Mouse (Mus musculus) erythroblast, adult 5-6 weeks (primary cell): ENCODE measurements at regions not wholly inside any gene's neighbourhood (a gene's known extent, or its start where the extent isn't known, plus 50 kb on each side); places are given as distances from the start of the nearest gene placed in this dataset.

Experiments used
- ATAC-seq: replicated peaks from 2 replicates; pipeline ENCODE4 v1.8.0; 2016; ENCODE audit warnings: moderate number of reproducible peaks, mild to moderate bottlenecking, moderate TSS enrichment, inconsistent platforms; ENCODE audit not compliant: poor library complexity, low FRiP score, severe bottlenecking

DNA sequence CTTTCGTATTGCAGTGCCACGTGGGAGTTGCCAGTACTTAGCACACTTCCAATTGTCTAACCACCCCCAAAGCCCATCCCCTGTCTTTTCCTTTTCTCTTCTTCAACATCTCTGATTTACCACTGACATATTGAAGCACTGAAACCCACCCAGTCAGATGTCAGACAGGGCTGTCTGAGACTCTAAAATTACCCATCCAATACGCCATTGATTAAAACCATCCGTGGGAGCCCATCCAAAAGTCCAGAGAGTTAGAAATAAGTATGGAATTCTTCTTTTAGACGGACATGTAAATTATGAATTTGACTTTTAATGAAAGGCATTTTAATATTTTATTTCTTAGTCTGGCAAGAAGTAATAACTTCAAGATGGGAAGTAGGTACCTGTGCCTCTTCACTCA lies 148.8 kb downstream of the Btg1 start:
- ATAC-seq: no peak

DNA sequence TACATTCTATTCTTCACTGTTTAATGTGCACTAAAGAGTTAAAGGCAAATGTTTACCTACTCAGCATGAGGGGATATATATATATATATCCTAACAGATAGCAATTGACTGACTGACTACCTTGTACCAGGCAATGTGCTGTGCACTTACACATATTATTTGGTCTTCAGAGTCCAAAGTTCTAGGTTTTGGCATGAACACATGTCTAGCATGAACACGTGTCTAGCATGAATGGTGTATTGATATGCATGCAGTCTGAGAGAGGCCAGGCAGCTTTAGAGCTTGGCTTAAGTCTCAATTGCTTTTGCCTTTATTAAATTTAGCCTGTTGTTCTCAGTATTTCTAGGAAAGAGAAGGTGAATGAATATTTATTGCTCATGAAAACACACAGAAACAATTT lies 161.4 kb downstream of the Btg1 start:
- no peak for ATAC-seq

DNA sequence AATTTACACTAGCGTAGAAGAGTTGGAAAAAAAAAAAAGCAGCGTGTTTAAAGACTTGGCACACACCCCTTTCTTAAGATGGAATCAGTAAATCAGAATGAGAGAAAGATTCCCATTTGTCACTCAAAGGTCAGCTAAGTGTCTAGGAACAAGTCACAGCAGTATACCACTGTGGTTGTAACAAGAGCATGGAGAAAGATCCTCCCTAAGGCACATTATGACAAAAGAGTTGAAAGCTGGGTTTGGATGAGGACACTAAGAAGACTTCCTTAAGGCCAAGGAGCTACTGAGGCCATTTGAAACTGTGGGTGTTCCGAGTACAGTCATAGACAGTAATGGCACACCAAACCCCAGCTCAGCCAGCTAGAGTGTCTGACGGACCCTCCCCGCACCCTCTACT lies 167.2 kb downstream of the Btg1 start:
- no peak for ATAC-seq

DNA sequence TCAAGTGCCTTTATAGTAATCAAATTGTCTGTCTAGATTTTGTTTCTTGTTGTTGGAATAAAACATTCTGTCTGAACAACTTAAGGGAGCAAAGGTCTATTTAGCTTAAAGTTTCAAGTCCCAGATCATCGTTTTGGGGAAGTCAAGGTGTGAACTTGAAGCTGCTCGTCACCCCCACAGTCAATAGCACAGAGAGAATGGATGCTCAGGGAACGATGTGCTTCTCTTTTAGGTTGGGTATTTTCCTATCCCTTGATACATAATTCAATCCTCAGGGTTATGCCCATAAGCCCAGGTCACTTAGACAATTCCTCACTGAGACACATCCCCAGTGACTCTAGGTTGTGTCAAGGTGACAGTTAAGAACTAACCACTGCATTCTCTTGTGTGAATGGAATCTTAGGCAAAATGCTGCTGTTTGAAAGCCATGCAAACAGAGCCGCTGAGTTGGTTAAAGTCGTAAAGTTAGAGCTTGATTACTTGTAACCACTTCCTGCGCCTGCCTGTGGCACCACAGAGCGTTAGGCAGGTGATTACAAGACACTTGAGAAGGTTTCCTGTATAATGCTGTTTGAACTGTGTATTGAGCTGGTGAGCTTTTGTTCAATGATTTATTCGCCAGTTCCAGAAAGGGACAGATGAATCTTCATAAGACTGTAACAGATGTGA lies 170.2 kb downstream of the Btg1 start:
- no peak for ATAC-seq

DNA sequence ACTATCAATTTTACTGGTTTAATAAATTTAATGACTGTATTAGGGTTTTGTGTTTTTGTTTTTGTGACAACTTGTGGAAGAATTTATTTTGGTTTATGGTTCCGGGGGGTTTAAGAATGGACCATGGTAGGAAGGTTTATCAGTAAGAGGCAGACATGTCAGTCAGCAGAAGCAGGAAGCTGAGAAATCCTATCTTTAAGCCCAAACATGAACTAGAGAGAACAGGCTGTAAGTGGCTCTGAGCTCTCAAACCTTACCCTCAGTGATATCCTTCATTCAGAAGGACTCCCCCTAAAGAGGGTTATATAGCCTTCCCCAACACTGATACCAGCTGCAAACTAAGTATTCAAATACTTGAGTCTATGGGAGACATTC lies 170.8 kb downstream of the Btg1 start:
- ATAC-seq: no peak

DNA sequence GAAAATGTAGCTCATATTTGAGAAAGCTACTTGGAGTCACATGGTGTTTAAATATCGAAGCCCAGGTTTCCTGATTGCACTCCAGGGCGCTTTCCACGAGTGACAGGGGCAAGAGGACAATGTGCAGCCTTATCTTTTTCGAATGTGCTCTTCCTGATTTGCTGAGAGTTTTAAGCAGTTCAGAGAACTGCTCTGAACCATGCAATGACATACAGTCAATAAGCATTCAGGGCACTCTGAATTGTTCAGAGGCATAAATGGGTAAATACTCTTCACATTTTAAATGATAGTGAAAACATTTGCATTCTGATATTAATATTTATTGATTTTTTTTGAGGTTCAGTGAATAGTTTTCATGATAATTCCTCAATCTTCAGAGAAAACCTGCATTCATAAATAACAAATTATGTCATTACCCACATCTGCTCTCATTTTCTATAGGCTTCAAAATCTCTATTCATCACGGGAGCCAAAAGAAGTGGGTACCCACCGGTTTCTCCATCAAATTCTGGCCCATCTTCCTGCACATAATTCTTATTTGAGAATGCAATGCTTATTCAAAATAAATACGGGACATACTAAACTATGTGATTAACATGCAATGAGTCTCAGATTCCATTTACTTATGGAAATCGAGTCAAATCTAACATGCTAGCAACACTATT lies 171.7 kb downstream of the Btg1 start:
- ATAC-seq: no peak

DNA sequence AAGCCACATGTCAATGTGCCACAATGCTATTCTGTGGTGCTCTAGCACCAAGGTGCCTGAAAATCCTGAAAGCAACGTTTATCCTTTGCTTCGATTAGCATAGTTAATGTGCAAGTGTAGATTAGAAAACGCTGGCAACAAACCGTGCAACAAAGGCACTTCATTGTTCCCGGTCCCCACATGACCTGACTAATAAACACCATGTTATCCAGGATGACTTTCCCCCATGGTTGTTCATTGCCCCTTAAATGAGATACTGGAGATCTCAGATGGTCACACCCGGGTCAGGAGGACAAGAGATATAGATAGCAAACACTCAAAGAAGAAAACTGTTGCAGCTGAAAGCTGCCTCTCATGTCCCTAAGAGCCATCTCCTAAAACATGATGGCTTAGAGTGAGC lies 180.3 kb downstream of the Btg1 start:
- ATAC-seq: no peak

DNA sequence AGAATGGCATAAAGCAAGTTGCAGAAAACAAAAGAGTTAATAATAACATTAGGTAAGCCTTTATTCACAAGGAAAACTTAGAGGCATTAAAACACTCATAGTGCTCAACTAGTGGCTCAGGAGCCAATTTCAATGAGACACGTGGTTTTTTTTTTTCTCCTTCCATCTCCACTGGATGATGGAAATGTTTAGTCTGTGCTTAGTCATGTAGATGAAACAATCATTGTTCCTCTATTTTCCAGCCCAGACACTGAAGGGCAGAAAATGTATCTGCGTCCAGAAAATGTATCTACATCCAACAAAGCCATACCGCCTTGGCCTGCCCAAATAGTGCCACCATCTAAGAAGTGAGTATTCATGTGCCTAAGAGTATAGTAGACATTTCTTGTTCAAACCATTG lies 184.0 kb downstream of the Btg1 start:
- ATAC-seq: no peak

DNA sequence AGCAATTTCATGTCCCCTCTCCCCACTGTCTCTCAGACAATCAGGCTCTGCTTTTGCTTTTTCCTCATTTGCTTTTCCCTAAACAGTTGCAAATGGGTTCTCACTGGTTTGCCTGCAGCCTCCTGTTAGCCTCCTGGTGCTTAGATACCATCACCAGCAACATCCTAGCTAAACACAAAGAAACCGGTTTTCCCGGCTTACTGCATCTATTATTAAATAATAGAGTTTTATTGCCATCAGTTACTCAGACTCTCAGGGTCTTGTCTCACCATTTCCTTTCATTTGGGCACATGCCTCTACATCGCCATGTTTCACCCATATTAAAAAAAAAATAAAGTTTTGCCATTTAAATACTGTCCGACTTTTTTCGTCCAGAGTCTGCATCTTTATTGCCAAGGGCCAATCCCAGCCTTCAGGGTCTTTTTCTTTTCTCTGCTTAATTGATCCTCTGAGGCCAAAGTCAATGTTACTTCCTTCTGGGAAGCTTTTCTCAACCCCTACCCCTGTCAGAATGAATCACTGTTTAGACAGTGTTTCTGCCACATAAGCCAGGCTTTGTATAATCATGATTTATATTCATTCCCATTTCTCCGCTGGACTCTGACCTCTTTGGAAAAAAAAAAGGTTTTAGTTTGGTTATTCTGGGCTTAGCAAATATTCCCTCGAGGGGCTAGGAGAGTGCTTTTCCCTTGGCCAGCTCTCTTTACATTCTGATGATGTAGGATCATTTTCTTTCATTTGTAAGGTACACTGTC lies 187.4 kb downstream of the Btg1 start:
- no peak for ATAC-seq

DNA sequence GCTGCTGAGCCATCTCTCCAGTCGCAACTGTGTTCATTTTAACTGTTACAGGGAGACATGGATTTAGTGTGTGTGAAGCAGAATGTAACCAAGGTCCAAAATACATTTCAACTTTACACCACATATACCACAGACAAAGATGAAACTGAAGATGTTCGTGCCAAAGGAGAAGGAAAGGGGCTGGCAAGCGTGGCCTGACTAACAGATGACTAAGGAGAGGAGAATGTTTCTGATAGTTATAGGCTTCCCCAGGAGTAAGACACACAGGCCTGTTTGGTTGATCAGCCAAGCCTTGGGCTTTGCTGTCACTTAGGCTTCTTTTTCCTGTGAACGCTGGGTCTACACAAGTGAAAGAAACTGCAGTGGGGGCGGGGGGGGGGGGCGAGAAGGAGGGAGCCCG lies 189.8 kb downstream of the Btg1 start:
- no peak for ATAC-seq

DNA sequence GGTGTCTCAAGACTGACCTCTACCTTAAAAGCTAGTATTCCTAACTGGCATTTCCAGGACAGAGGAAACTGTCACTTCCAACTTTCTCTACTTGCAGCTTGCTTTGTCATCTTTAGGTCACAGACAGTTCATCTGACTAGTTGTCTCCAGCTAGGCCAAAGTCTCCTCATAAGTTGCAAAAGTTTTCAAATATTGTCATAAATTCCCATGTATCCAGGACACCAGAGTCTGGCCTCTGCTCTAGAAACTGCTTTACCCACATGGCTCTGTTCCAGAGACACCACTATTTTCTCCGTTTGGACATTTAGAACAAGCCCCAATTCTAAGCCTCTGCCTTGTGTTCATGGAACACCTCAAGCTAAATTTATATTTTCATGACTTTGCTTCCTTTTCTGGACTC lies 205.0 kb downstream of the Btg1 start:
- no peak for ATAC-seq

DNA sequence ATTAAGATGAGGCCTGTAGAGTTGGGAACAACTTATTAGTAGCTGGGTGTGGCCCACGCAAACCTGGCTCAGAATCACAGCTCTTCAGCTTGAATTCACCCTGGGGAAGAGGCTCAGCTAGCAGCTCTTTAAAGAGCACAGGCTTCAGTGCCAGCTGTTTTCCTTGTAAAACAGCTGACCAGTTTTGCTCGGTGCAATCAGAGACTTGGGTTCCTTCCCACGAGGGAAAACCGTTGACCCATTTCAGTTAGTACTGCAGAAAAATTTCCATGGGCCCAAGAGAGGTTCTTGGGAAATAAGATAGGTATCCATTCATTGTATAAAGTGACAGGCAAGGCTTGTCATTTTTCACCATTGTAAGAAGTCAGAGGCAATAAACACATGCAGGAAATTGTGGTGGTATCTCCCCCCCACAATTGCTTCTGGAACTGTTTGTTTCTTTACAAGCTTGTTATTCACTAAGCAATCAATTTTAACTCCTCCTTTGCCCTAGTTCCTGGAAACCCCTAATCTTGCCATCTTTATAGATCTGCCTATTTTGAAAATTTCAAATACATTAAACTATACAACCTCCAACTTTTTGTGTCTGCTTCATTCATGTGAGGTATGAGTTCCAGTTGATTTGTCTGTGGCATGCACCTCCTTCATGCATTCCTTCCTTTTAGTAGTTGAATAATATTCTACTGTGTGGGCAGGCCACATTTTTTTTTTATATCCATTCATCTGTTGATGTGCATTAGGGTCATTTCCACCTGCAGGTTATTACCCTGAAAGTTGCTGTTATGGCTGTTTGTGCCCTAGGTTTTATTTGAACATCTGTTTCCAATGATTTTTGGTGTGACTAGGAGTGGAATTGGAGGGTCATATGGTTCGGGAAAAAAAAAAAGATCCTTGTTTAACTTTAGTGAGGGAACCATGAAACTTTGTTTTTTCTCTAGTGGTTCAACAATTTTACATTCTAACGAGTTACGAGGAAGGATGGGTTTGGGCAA lies 205.8 kb downstream of the Btg1 start:
- ATAC-seq: no peak

DNA sequence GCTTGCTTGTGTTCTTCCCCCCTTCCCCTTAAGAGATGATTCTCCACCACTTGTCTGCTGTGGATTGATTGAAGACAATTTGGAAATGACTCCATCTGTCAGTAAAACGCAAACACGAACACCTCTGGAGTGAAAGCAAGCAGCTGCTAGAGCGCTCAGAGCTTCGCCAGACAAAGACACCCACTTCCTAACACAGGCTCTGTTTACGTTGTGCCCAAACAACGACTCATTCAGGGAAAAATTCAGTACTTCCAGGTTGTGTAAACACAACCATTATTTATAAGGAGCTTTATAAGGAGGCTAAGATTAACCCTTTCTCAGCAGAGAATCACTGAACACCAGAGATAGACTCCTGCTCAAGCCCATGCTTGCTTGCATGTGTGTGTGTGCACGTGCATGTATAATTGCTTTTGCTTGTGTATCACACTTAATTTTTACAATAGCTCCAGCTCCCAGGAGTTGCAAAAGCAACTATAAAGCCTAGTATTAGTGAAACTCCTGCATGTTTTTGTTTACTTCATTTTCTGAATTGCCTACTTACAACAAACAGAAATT lies 209.5 kb downstream of the Btg1 start:
- ATAC-seq: no peak

DNA sequence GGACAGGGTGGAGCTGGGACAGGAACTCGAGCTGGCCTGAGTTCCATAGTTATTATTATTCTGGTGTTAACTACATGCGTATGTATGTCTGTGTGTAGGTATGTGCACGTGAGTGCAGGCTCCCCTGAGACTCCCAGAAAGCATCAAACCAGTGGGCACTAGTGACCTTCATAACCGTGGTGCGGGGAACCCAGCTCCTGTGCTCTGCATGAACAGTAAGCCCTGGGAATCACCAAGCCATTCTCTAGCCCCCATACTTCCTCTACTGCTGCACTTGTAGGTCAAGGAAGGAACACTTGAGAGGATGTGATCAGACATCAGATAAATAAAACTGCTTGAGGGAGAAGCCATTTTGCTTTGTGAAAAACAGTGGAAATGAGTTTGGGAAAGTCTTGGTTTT lies 211.2 kb downstream of the Btg1 start:
- ATAC-seq: no peak

DNA sequence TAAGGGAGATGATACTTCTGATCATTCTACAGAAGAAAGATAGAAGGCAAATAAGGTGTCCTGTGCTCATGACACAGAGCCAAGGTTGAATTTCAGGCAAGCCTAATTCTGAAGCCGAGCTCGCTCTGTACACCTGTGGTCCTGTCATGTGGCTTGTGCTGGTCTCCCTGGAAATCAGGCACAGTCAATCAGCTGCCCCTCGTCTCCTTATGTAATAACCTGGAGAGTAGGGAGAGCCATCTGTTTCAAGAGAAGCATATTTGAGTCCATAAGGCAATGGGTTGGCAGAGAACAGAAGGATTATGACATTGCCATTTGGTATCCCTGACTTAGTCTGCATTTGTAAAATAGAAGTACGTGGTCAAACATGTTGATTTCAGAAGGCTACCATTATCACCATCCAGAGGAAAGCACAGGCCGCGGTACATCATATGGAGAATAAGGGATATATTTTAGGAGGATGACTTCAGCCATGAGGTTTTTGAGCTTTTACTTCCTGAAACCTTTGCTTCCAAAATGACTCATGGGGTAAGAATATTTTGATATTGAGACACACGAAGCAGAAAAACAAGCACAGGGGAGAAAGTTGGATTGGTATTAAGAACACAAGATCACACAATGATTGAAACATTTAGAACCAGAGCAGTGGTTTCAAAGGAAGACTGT lies 211.9 kb downstream of the Btg1 start:
- no peak for ATAC-seq

DNA sequence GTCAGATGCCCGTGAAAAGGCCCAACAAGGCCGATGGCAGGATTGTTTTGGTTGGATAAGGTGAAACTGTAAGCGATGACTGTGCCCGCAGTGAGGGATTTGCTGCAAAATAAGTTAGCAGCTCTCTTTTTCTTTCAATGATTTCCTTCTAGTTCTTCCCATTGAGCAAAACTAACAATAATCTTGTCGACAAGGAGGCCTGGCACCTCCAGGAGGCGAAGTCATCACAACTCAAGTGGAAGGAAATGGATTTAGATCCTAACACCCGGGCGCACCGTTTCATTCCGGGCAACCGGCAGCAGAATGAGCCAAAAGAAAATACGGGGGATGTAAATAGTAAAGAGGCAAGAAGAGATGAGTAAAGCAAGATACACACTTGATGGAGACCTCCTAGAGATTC lies 214.3 kb downstream of the Btg1 start:
- ATAC-seq: no peak

DNA sequence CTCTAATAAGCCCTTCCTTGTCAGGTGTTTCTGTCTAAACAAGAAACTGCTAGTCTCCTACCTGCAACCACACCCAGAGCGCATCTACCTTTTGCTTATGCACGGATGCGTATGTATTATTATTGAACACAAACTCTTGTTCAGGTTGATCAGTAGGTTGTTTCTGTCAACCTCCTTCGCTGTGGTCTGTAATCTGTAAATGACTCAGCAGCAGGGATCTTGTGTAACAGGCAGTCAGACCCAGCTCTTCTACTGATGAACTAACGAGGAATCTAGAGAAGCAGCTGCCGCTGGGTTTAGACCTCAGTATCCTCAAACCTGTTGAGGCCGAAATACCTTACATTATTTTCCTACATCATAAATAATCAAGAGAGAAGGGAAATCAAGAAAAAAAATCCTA lies 220.4 kb downstream of the Btg1 start:
- no peak for ATAC-seq

DNA sequence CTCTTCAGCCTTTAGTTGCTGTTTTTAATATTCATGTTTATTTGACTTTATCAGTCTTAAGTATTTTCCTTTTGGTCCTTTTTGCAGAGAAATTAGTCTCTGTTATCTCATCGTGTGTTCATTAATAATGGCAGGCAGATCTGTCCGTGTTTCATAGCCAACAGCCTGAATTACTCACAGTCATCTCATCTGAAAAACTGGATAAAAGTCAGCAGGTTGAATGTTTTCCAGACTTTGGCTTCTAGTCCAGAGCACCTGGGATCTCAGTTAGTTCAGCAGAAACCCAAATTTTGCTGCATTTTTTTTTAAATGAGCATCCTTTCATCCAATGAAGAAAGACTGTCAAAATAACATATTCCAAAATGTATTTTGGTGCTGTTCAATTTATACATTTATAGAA lies 224.3 kb downstream of the Btg1 start:
- no peak for ATAC-seq

DNA sequence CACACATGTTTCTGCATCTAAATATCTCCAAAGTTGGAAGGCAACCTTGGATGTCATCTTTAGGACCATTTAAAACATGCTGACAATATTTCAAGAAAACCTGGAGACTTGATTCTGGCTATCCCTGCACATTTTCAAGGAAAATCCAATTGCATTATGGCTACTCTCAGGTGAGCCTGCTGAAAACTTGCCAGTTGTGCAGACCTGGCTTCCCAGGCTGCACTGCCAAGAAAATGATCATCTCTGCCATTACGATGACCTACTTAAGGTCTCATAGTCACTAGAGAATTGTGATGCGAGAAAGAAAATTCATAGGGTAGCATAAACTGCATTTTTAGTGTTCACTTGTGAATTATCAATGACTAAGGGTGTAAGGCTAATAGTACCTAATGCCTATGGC lies 225.2 kb downstream of the Btg1 start:
- no peak for ATAC-seq
